Mouse (Mus musculus): Measurements from ENCODE around the gene Mog.

GRCm38 (mm10) chr17:36961125-36961524, 62.1 kb downstream of the Mog start:
- TF ChIP-seq CTCF (IDR thresholded peaks at IDR 0.05; ENCODE audit: control insufficient read depth, insufficient read depth, insufficient read length) (no peak), MAX (IDR thresholded peaks at IDR 0.05) (no peak), FOSL1 (IDR thresholded peaks at IDR 0.05; ENCODE audit: insufficient read depth, low read length, poor library complexity, severe bottlenecking) (no peak), MYOD1 (IDR thresholded peaks at IDR 0.05; ENCODE audit: control insufficient read depth, insufficient read length, low read depth) (no peak), MYOG (IDR thresholded peaks at IDR 0.05; ENCODE audit: control insufficient read depth, extremely low read depth, insufficient read length) (no peak), USF1 (IDR thresholded peaks at IDR 0.05; ENCODE audit: low read depth) (no peak), CEBPB (IDR thresholded peaks at IDR 0.05; ENCODE audit: low read depth) (no peak)
